Mouse (Mus musculus): Measurements from ENCODE around the gene Paqr3. TPM values are rescaled to one million over a fixed set of nuclear protein-coding genes. Genes with fewer than 3 reads are reported as not detected.

Paqr3 gene
- total and polyA plus RNA-seq, 3 experiments = 3.4 to 6.1 (median 4.2) TPM

DNA sequence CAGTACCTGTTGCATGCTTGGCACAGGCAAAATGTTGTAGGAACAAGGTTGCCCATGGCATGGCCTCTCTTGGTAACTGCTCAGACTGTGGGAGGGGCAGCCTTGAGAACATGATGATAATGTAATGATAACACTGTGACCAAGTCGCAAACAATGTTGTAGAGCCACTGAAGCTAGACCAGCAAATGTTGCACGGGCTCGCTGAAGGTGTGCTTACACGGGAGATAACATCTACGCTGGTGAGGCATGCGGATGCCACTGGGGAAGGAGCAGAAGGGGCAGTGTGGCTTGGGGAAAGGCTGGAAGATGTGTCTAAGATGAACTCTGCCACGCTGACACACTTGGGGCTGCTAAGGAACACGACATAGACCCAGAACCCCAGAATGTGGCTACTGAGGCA is 11.4 kb downstream of the Paqr3 start:
- Histone ChIP-seq H3K9ac (ENCODE audit: insufficient read depth, low read depth) (no peak overlapping the region), H3K4me1 (ENCODE audit: control insufficient read depth in 1 of 2, insufficient read depth in 2 of 2) (no peaks in the 10 kb centered on the region), H3K79me2 (replicated peaks; ENCODE audit: control insufficient read depth, extremely low read depth, insufficient read depth, poor library complexity, severe bottlenecking) (no peaks in the 10 kb centered on the region), H3K27me3 (replicated peaks) (no peaks in the 10 kb centered on the region), H3K27ac (ENCODE audit: insufficient read depth, low read depth) (no peak overlapping the region), H3K9me3 (replicated peaks; ENCODE audit: low read length) (no peaks in the 10 kb centered on the region), H3K4me3 (replicated peaks in 1 of 3; ENCODE audit: low read depth in 2 of 3, low read length in 2 of 3, poor library complexity in 1 of 3) (no peak overlapping the region), H3K36me3 (replicated peaks in 1 of 2; ENCODE audit: control insufficient read depth in 1 of 2, insufficient read depth in 1 of 2, low read length in 1 of 2) (peaks cover 23 to 47% of the 10 kb centered on the region in 2 experiments), H3K4me2 (ENCODE audit: insufficient read depth, low read depth, poor library complexity, severe bottlenecking) (no peak overlapping the region)
- in situ Hi-C loops (cut with MboI; ENCODE audit: low pct_ligation_motif_present, low pct_unique_long_range_greater_than_20kb, low sequenced_read_pairs) = no loop called here
- TF ChIP-seq POLR2AphosphoS2 (IDR thresholded peaks at IDR 0.05; ENCODE audit: low read depth, low read length) (no peak), CHD2 (IDR thresholded peaks at IDR 0.05; ENCODE audit: low read length) (no peak)
- DNase-seq (ENCODE audit: extremely low read depth) = no peak
- dilution Hi-C loops (cut with MboI; ENCODE audit: extremely low pct_ligation_motif_present, extremely low pct_unique_long_range_greater_than_20kb, low sequenced_read_pairs) = no loop called here

- dilution Hi-C loops (cut with MboI; ENCODE audit: extremely low pct_ligation_motif_present, extremely low pct_unique_long_range_greater_than_20kb, low sequenced_read_pairs) (no loop called here), in situ Hi-C loops (cut with MboI; ENCODE audit: low pct_ligation_motif_present, low pct_unique_long_range_greater_than_20kb, low sequenced_read_pairs) (no loop called here)
- Histone ChIP-seq H3K36me3 (replicated peaks in 1 of 2; ENCODE audit: control insufficient read depth in 1 of 2, insufficient read depth in 1 of 2, low read length in 1 of 2) (peaks cover 29 to 48% of the 10 kb centered on the region in 2 experiments), H3K9me3 (replicated peaks; ENCODE audit: low read length) (no peaks in the 10 kb centered on the region), H3K9ac (ENCODE audit: insufficient read depth, low read depth) (no peak overlapping the region), H3K4me3 (replicated peaks in 1 of 3; ENCODE audit: low read depth in 2 of 3, low read length in 2 of 3, poor library complexity in 1 of 3) (no peak overlapping the region), H3K4me2 (ENCODE audit: insufficient read depth, low read depth, poor library complexity, severe bottlenecking) (no peak overlapping the region), H3K4me1 (ENCODE audit: control insufficient read depth in 1 of 2, insufficient read depth in 2 of 2) (no peaks in the 10 kb centered on the region), H3K27ac (ENCODE audit: insufficient read depth, low read depth) (no peak overlapping the region), H3K27me3 (replicated peaks) (no peaks in the 10 kb centered on the region), H3K79me2 (replicated peaks; ENCODE audit: control insufficient read depth, extremely low read depth, insufficient read depth, poor library complexity, severe bottlenecking) (no peaks in the 10 kb centered on the region)
- no peak for DNase-seq (ENCODE audit: extremely low read depth)
- TF ChIP-seq USF2 (conservative IDR thresholded peaks at IDR 0.05; ENCODE audit: low read depth, low read length) = no peak
- no peak for TF ChIP-seq MAX (IDR thresholded peaks at IDR 0.05; ENCODE audit: low read length)
- 0 out of 2 replicates have a peak, but pooled peaks have one; percentile 6 for TF ChIP-seq MAFK (IDR thresholded peaks at IDR 0.05; ENCODE audit: insufficient replicate concordance, low read length)
Observed at GRCm38 (mm10) chr5:97097631-97098041, 13.8 kb downstream of the Paqr3 start.

DNA sequence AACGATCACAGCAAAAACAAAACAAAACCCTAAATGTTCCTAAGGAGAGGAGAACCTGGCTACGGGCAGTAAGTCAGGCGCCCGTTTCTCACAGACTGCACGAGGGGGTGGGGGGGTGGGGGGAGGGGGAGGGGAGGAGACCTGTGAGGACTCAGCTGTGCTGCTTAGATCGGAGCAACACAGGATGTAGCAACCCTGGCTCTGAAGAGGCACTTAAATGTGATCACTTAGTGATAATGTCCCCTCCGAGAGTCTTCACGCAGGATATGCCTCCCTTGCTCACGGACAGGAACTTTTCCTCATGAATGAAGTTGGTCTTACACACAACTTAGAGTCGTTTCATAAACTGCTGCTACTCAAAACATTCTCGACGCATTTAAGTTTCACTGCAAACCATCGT is 16.1 kb downstream of the Paqr3 start:
- H3K4me1 ChIP-seq (ENCODE audit: control insufficient read depth in 1 of 2, insufficient read depth in 2 of 2) = peaks cover 0 to 4% of the 10 kb centered on the region in 2 experiments; a peak in 2 of 4 replicates
- TF ChIP-seq HCFC1 (IDR thresholded peaks at IDR 0.05; ENCODE audit: low read depth, low read length) = no peak
- TF ChIP-seq RCOR1 (conservative IDR thresholded peaks at IDR 0.05; ENCODE audit: low read depth, low read length) = no peak
- no peak for TF ChIP-seq POLR2A (IDR thresholded peaks at IDR 0.05; ENCODE audit: low read depth, low read length)
- TF ChIP-seq MXI1 (IDR thresholded peaks at IDR 0.05; ENCODE audit: low read depth, low read length) = no peak
- no peak for TF ChIP-seq SMC3 (IDR thresholded peaks at IDR 0.05; ENCODE audit: low read depth, low read length)
- no peak for TF ChIP-seq CTCF (conservative IDR thresholded peaks at IDR 0.05 in 1 of 2, IDR thresholded peaks at IDR 0.05 in 1 of 2; ENCODE audit: low read depth in 2 of 2, low read length in 2 of 2)
- TF ChIP-seq RAD21 (IDR thresholded peaks at IDR 0.05; ENCODE audit: low read depth, low read length) = no peak
- no peak for TF ChIP-seq PAX5 (IDR thresholded peaks at IDR 0.05; ENCODE audit: low read length)
- TF ChIP-seq UBTF (IDR thresholded peaks at IDR 0.05; ENCODE audit: low read depth, low read length) = no peak
- no peak for TF ChIP-seq MAZ (IDR thresholded peaks at IDR 0.05; ENCODE audit: low read depth, low read length)
- TF ChIP-seq USF2 (conservative IDR thresholded peaks at IDR 0.05; ENCODE audit: low read depth, low read length) = no peak
- no peak for TF ChIP-seq IRF4 (IDR thresholded peaks at IDR 0.05; ENCODE audit: low read depth, low read length)
- TF ChIP-seq MEF2A (IDR thresholded peaks at IDR 0.05; ENCODE audit: borderline replicate concordance, low read depth, low read length) = no peak
- no peak overlapping the region for H3K27ac ChIP-seq (ENCODE audit: insufficient read depth, low read depth)
- no peak overlapping the region for H3K9ac ChIP-seq (ENCODE audit: insufficient read depth, low read depth)
- dilution Hi-C loops (cut with MboI; ENCODE audit: extremely low pct_ligation_motif_present, extremely low pct_unique_long_range_greater_than_20kb, low sequenced_read_pairs) = no loop called here
- H3K79me2 ChIP-seq (replicated peaks; ENCODE audit: control insufficient read depth, extremely low read depth, insufficient read depth, poor library complexity, severe bottlenecking) = no peaks in the 10 kb centered on the region
- H3K9me3 ChIP-seq (replicated peaks; ENCODE audit: low read length) = no peaks in the 10 kb centered on the region
- no peaks in the 10 kb centered on the region for H3K27me3 ChIP-seq (replicated peaks)
- no peak overlapping the region for H3K4me3 ChIP-seq (replicated peaks in 1 of 3; ENCODE audit: low read depth in 2 of 3, low read length in 2 of 3, poor library complexity in 1 of 3)
- H3K36me3 ChIP-seq (replicated peaks in 1 of 2; ENCODE audit: control insufficient read depth in 1 of 2, insufficient read depth in 1 of 2, low read length in 1 of 2) = peaks cover 27 to 42% of the 10 kb centered on the region in 2 experiments
- H3K4me2 ChIP-seq (ENCODE audit: insufficient read depth, low read depth, poor library complexity, severe bottlenecking) = no peak overlapping the region
- in situ Hi-C loops (cut with MboI; ENCODE audit: low pct_ligation_motif_present, low pct_unique_long_range_greater_than_20kb, low sequenced_read_pairs) = no loop called here
- DNase-seq (ENCODE audit: extremely low read depth) = no peak

All from CH12.LX (cell line).